Mouse (Mus musculus) forebrain, embryonic 11.5 days (tissue): ENCODE data around the gene Eno4. TPM values are rescaled to one million over a fixed set of nuclear protein-coding genes. Genes with fewer than 3 reads are reported as not detected.

ENCODE experiments used
- ATAC-seq: fragments of 200-750 bp; cut with Nextera tagmentation; replicated peaks from 2 replicates; pipeline ENCODE4 v1.8.0; 2017; ENCODE audit warnings: moderate TSS enrichment; ENCODE audit not compliant: low FRiP score
- DNase-seq: peaks from one replicate; pipeline ENCODE4 v3.0.0-alpha.2; 2017; ENCODE audit warnings: low spot score
- H3K27ac ChIP-seq: fragments of 300-500 bp; sonication (generic); 2 replicates; pipeline ENCODE4 v1.5.1; 2014; ENCODE audit warnings: low read depth, low read length
- H3K27me3 ChIP-seq: fragments of 300-500 bp; sonication (generic); 2 replicates; pipeline ENCODE4 v1.6.1; 2014; ENCODE audit warnings: mild to moderate bottlenecking, low read length, mixed read lengths; ENCODE audit not compliant: control insufficient read depth, insufficient read depth
- H3K36me3 ChIP-seq: fragments of 300-500 bp; sonication (generic); 2 replicates; pipeline ENCODE4 v1.6.1; 2014; ENCODE audit warnings: mild to moderate bottlenecking, low read length, moderate library complexity, mixed read lengths; ENCODE audit not compliant: control insufficient read depth, insufficient read depth
- H3K4me1 ChIP-seq: fragments of 300-500 bp; sonication (generic); replicated peaks from 2 replicates; pipeline ENCODE4 v1.6.1; 2014; ENCODE audit warnings: low read length, mixed read lengths; ENCODE audit not compliant: control insufficient read depth, insufficient read depth
- H3K4me2 ChIP-seq: fragments of 300-500 bp; sonication (generic); 2 replicates; pipeline ENCODE4 v1.6.1; 2014; ENCODE audit warnings: low read depth, mild to moderate bottlenecking, low read length, moderate library complexity, mixed read lengths; ENCODE audit not compliant: severe bottlenecking
- H3K4me3 ChIP-seq: fragments of 300-500 bp; sonication (generic); 2 replicates; pipeline ENCODE4 v1.5.1; 2014; ENCODE audit warnings: low read depth, low read length
- H3K9ac ChIP-seq: fragments of 300-500 bp; sonication (generic); 2 replicates; pipeline ENCODE4 v1.6.1; 2014; ENCODE audit warnings: low read length
- H3K9me3 ChIP-seq: fragments of 300-500 bp; sonication (generic); 2 replicates; pipeline ENCODE4 v1.6.1; 2016; ENCODE audit warnings: low read length, mixed read lengths; ENCODE audit not compliant: control insufficient read depth
- WGBS: fragments of 180-500 bp; shearing (Covaris S2); extraction: QIAGEN DNeasy Blood & Tissue Kit; methylation state at CpG from one replicate; pipeline ENCODE4 v1.1.7; 2014; 5-methylcytosine and 5-hydroxymethylcytosine counted together
- polyA plus RNA-seq: library from polyadenylated mRNA; unstranded; fragments of >200 nt; fragmentation: Nextera tagmentation; extraction: Ambion mirVana; gene quantifications from 2 replicates; pipeline ENCODE4 v1.2.1, GENCODE M21; 2014

Gene Eno4
- polyA plus RNA-seq, 1 experiment from 2014 or later, result 0.98 TPM

DNA sequence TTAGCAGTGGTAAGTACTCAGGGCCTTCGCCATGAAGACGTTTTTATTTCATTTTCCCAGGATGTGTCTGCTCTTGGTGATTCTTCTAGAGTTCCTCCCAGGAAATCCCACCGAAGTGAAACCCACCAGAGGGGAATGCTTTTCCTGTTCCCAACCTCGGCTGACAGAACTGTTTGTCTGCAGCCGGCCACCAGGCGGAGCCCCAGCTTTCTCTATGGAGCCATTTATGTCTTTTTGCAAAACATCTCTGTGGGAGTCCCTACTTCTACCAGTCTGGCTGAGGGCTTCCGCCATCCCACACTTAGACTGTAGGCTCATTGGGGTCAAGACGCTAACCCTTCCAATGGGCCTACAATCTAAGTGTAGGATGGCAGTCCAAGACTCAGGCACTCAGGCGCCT, 31.8 kb upstream of the Eno4 start:
- H3K9me3 ChIP-seq, result no peaks in the 10 kb centered on the region
- H3K9ac ChIP-seq, result peak overlapping the region; percentile 48; the same call in 1 of the 2 replicates
- no peak overlapping the region for H3K27ac ChIP-seq
- peak overlapping the region; percentile 28 for H3K4me3 ChIP-seq
- 10% methylated on average over 9 of the region's 9 CpGs for whole genome bisulfite sequencing
- ATAC-seq (peak; percentile 65; the same call in 1 of the 2 replicates), DNase-seq (peak; percentile 89)
- H3K4me2 ChIP-seq, result peak overlapping the region; percentile 50
- peaks cover 11% of the 10 kb centered on the region for H3K27me3 ChIP-seq
- no peaks in the 10 kb centered on the region for H3K36me3 ChIP-seq
- 0 out of 2 replicates have a peak, but pooled peaks cover 3% of the 10 kb centered on the region for H3K4me1 ChIP-seq

DNA sequence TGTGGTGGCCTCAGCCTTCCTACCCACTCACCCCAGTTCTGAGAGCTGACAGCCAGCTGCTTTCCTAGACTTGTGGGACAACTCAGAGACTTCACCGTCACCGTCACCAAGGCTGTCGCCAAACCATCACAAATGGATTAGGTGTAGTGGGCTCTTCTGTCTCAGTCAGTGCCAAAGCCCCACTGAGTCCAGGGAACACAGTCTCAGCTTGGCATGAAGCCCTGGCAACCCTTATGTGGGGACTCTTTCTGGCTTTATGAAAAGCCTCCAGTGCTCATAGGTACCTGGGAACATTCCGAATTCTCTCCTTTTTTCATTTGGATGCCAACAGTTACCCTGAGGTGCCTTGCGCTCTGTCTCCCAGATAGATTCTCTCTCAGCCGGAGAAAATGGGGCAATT, 29.9 kb upstream of the Eno4 start:
- 0 out of 2 replicates have a peak, but pooled peaks cover 3% of the 10 kb centered on the region for H3K4me1 ChIP-seq
- peaks cover 14% of the 10 kb centered on the region for H3K27me3 ChIP-seq
- ATAC-seq (no peak), DNase-seq (no peak)
- H3K9ac ChIP-seq, result no peak overlapping the region
- H3K4me2 ChIP-seq, result no peak overlapping the region
- H3K27ac ChIP-seq, result no peak overlapping the region
- 88% methylated on average over 6 of the region's 6 CpGs for WGBS
- no peak overlapping the region for H3K4me3 ChIP-seq
- H3K9me3 ChIP-seq, result no peaks in the 10 kb centered on the region
- no peaks in the 10 kb centered on the region for H3K36me3 ChIP-seq

DNA sequence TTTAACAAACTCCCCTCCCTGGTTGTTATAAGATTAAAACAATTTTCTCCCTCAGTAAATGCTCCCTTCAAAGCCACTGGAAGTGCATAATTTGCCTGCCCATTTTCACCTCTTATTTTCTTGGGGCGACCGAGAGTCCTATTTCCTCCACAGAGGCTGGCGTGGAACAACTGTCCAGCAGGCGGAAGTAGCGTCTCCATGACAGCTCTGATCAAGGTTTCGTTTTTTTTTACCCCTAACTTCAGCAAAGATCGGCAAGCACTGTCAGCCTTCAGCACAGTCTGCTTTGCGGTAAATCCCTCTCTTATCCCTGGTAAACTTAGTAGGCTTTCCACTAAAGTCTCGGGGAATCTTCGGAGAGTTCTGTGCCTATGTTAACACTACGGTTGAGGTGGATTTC, 24.6 kb upstream of the Eno4 start:
- Histone ChIP-seq H3K9ac (0 out of 2 replicates have a peak overlapping the region, but pooled peaks have one; percentile 1), H3K27me3 (peaks cover 11% of the 10 kb centered on the region), H3K4me1 (0 out of 2 replicates have a peak, but pooled peaks cover 2% of the 10 kb centered on the region), H3K27ac (no peak overlapping the region), H3K9me3 (no peaks in the 10 kb centered on the region), H3K4me2 (peak overlapping the region; percentile 16; the same call in 1 of the 2 replicates), H3K36me3 (no peaks in the 10 kb centered on the region), H3K4me3 (no peak overlapping the region)
- 7% methylated on average over 11 of the region's 11 CpGs for WGBS
- no peak for ATAC-seq
- no peak for DNase-seq

- H3K36me3 ChIP-seq, result no peaks in the 10 kb centered on the region
- 0 out of 2 replicates have a peak, but pooled peaks cover 2% of the 10 kb centered on the region for H3K4me1 ChIP-seq
- H3K9me3 ChIP-seq, result no peaks in the 10 kb centered on the region
- H3K4me2 ChIP-seq, result no peak overlapping the region
- H3K27me3 ChIP-seq, result peaks cover 11% of the 10 kb centered on the region
- ATAC-seq, result no peak
- H3K27ac ChIP-seq, result no peak overlapping the region
- H3K4me3 ChIP-seq, result no peak overlapping the region
- 21% methylated on average over 7 of the region's 7 CpGs for WGBS
- no peak overlapping the region for H3K9ac ChIP-seq
- DNase-seq, result no peak
Observed at GRCm38 (mm10) chr19:58919148-58919547, 24.1 kb upstream of the Eno4 start.

DNA sequence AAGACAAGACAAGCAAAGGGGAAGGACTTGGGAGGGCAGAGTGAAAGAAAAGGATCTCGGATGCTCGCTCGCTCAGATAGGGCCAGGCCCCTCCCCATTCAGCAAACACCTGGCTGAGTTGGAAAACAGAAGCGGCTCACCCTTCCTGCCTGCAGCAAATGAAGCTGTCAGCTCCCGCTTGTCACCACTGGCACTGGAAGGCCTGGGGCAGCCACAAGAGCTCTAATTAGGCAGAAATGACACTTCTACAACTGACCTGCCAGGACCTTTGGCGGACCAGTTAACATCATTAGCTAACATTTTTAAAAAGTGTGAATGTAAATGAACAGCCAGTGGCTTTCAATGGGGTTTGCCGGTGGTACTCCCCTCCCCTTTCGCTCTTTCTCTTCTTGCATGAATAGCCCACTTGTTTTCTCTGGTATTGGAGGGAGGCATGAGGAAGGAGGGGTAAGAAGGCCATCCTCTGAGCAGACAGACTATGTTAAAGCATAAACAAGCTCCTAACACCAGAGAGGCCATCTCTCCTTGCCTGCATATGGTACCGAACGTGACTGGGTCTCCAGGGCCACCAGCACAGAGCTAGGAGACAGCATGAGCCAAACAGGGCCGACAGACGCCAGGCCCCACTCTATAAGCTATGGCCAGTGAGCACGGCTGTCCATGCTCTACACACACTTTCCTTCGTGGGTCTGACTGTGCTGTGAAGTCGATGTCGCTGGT, 12.0 kb upstream of the Eno4 start:
- WGBS, result 6% methylated on average over 16 of the region's 16 CpGs
- ATAC-seq, result peak; percentile 84
- Histone ChIP-seq H3K4me2 (peak overlapping the region; percentile 15; the same call in 1 of the 2 replicates), H3K27ac (peak overlapping the region; percentile 47; the same call in 1 of the 2 replicates), H3K36me3 (no peaks in the 10 kb centered on the region), H3K4me1 (peaks cover 28% of the 10 kb centered on the region), H3K9me3 (no peaks in the 10 kb centered on the region), H3K4me3 (no peak overlapping the region; the same call in 1 of the 2 replicates), H3K27me3 (peaks cover 36% of the 10 kb centered on the region), H3K9ac (peak overlapping the region; percentile 37; the same call in 1 of the 2 replicates)
- peak; percentile 78 for DNase-seq

- no peak overlapping the region for H3K4me3 ChIP-seq
- 3% methylated on average over 4 of the region's 4 CpGs for WGBS
- DNase-seq, result no peak
- H3K4me2 ChIP-seq, result peak overlapping the region; percentile 31; the same call in 1 of the 2 replicates
- no peak overlapping the region for H3K27ac ChIP-seq
- no peak for ATAC-seq
- H3K4me1 ChIP-seq, result peaks cover 35% of the 10 kb centered on the region
- H3K36me3 ChIP-seq, result no peaks in the 10 kb centered on the region
- H3K9me3 ChIP-seq, result no peaks in the 10 kb centered on the region
- no peak overlapping the region for H3K9ac ChIP-seq
- H3K27me3 ChIP-seq, result peaks cover 36% of the 10 kb centered on the region
Observed at GRCm38 (mm10) chr19:58933062-58933461, 10.2 kb upstream of the Eno4 start.

DNA sequence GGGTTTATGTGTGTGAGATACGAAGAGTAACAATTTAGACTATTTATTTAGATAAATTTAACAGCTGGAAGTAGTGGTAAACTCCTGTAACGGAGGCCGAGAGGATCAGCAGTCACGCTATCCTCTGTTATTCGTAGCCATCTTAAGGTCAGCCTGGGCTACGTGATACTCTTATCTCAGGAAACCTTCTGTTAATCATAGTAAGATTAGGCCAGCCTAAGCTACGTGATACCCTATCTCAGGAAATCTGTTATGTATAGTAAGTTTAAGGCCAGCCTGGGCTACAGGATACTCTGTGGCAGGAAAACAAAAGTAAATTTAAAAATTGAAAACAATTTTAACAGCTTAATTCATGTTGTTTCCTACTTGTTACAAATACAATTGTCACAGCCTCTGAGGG, 2.7 kb downstream of the Eno4 start:
- WGBS, result 95% methylated on average over 7 of the region's 7 CpGs
- no peak overlapping the region for H3K4me3 ChIP-seq
- no peaks in the 10 kb centered on the region for H3K36me3 ChIP-seq
- H3K9ac ChIP-seq, result no peak overlapping the region
- DNase-seq (no peak), ATAC-seq (no peak)
- no peaks in the 10 kb centered on the region for H3K9me3 ChIP-seq
- H3K4me1 ChIP-seq, result peaks cover 7% of the 10 kb centered on the region; the same call in 1 of the 2 replicates
- H3K27me3 ChIP-seq, result no peaks in the 10 kb centered on the region
- H3K4me2 ChIP-seq, result no peak overlapping the region
- H3K27ac ChIP-seq, result no peak overlapping the region

GRCm38 (mm10) chr19:58951521-58951920, 8.3 kb downstream of the Eno4 start:
- WGBS, result 93% methylated on average over 3 of the region's 3 CpGs
- peaks cover 2% of the 10 kb centered on the region; the same call in 1 of the 2 replicates for H3K27me3 ChIP-seq

More at GRCm38 (mm10) chr19:58951521-58951920, 8.3 kb downstream of the Eno4 start:
- ATAC-seq, result no peak
- DNase-seq, result no peak
- H3K36me3 ChIP-seq, result no peaks in the 10 kb centered on the region
- no peak overlapping the region for H3K9ac ChIP-seq
- no peak overlapping the region for H3K27ac ChIP-seq
- H3K4me3 ChIP-seq, result no peak overlapping the region
- no peak overlapping the region for H3K4me2 ChIP-seq
- H3K4me1 ChIP-seq, result no peaks in the 10 kb centered on the region
- H3K9me3 ChIP-seq, result no peaks in the 10 kb centered on the region
